Mouse (Mus musculus): Measurements from ENCODE around the gene Cdk2. TPM values are rescaled to one million over a fixed set of nuclear protein-coding genes. Genes with fewer than 3 reads are reported as not detected.
A peak's percentile ranks its signal among the peaks of the same experiment; 100 is the strongest.

Gene Cdk2
- polyA plus RNA-seq, 1 experiment from 2014 or later: 50.8 TPM

- Histone ChIP-seq H3K4me2 (ENCODE audit: low read depth, low read length) (peak overlapping the region; percentile 59), H3K27ac (ENCODE audit: low read length) (peak overlapping the region; percentile 87), H3K4me3 (ENCODE audit: low read depth, low read length) (no peak overlapping the region), H3K36me3 (ENCODE audit: control insufficient read depth, insufficient read depth) (peaks cover 24% of the 10 kb centered on the region), H3K9ac (ENCODE audit: low read depth, low read length) (no peak overlapping the region), H3K9me3 (replicated peaks; ENCODE audit: control insufficient read depth, low read length) (no peaks in the 10 kb centered on the region), H3K4me1 (ENCODE audit: control insufficient read depth, low read depth, low read length) (peaks cover 25% of the 10 kb centered on the region), H3K27me3 (ENCODE audit: control insufficient read depth, insufficient read depth, low read depth, low read length) (no peaks in the 10 kb centered on the region)
- no peak for ATAC-seq (ENCODE audit: low read depth)
- 85% methylated on average over 6 of the region's 6 CpGs for WGBS (ENCODE audit: insufficient replicate concordance)
Measured at GRCm38 (mm10) chr10:128697072-128697725, 7.6 kb downstream of the Cdk2 start.

DNA sequence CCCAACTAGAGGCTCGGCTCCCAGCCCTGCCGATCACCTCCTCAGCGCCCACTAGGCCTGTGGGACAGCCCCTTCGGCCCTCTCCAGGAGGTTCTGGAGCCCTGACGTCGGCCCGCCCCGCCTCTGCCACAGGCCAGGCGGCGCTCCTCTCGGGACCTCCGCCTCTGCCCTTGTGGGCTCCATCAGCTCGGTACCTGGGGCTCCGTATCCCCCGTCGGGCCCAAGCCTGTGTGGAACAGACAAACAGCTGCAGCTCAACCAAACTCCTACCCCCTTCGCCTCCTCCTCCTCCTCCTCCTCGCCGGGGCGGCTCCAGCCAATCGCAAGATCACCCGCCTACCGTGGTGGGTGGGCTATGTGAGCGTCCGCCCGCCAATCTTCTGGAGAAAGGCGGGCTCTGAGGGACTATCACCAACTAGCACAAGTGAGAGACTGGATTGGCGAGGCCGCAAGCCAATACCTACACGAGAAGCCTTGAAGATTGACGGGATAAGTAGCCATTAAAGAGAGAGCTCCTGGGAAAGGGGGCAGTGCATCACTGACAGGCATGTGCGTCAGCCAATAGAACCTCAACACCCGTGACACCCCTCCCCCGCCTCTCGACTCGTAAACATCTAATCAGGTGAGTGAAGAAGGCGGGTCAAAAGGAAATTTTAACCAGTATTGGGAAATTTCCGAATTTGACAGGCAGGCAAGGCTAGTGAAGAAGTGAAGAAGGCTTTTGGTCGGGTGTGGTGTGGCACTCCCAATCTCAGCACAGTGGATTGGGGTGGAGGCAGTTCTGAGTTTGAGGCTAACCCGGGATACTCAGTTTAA is 8.6 kb downstream of the Cdk2 start, which contains the start of gene Rab5b:
TSS of gene Rab5b (minus strand) at position 273 of the 816 bp plus-strand sequence.
- WGBS (ENCODE audit: insufficient replicate concordance): 1% methylated on average over 39 of the region's 40 CpGs
- ATAC-seq (ENCODE audit: low read depth): peak; percentile 96

DNA sequence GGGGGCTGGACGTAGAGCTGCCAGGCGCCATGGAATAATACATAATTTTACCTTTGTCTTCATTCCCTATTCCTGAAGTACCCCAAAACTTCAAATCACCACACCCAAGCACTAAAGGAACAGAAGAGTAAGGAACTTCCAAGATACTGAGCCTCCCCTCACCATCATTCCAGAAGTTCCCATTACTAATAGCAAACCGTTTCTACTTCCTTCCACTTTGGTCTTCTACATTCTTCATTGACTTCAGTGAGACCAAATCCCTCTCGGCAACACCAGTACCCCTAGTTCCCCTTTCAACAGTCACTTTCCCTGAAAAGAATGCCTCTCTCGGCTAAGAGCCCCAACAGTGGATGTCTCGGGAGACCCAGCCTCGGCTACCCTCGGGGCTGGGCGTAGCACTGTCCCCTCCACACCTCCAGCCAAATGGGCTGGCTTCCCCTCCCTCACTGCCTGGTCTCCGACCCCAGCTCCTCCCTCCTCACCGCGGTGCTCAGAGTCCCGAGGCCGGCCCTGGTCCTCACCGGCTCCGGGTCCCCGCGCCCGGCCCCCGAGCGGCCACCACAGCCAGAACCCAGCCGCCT is 9.3 kb downstream of the Cdk2 start:
- ATAC-seq (ENCODE audit: low read depth): no peak
- Histone ChIP-seq H3K9ac (ENCODE audit: low read depth, low read length) (peak overlapping the region; percentile 100), H3K4me3 (ENCODE audit: low read depth, low read length) (peak overlapping the region; percentile 99), H3K36me3 (ENCODE audit: control insufficient read depth, insufficient read depth) (peaks cover 13% of the 10 kb centered on the region), H3K9me3 (replicated peaks; ENCODE audit: control insufficient read depth, low read length) (no peaks in the 10 kb centered on the region), H3K27me3 (ENCODE audit: control insufficient read depth, insufficient read depth, low read depth, low read length) (no peaks in the 10 kb centered on the region), H3K4me1 (ENCODE audit: control insufficient read depth, low read depth, low read length) (peaks cover 25% of the 10 kb centered on the region), H3K27ac (ENCODE audit: low read length) (peak overlapping the region; percentile 98), H3K4me2 (ENCODE audit: low read depth, low read length) (peak overlapping the region; percentile 84)
- WGBS (ENCODE audit: insufficient replicate concordance): under 1% methylated on average over 22 of the region's 22 CpGs

More for the DNA sequence above, 8.6 kb downstream of the Cdk2 start, which contains the start of gene Rab5b:
- Histone ChIP-seq H3K4me3 (ENCODE audit: low read depth, low read length) (peak within 1 kb of the TSS; percentile 99), H3K27ac (ENCODE audit: low read length) (peak within 1 kb of the TSS; percentile 98), H3K4me1 (ENCODE audit: control insufficient read depth, low read depth, low read length) (peaks cover 25% of the 10 kb centered on the region), H3K9me3 (replicated peaks; ENCODE audit: control insufficient read depth, low read length) (no peaks in the 10 kb centered on the region), H3K9ac (ENCODE audit: low read depth, low read length) (peak within 1 kb of the TSS; percentile 100), H3K27me3 (ENCODE audit: control insufficient read depth, insufficient read depth, low read depth, low read length) (no peaks in the 10 kb centered on the region), H3K36me3 (ENCODE audit: control insufficient read depth, insufficient read depth) (peaks cover 19% of the 10 kb centered on the region), H3K4me2 (ENCODE audit: low read depth, low read length) (peak within 1 kb of the TSS; percentile 84)

- under 1% methylated on average over 9 of the region's 9 CpGs for WGBS (ENCODE audit: insufficient replicate concordance)
- Histone ChIP-seq H3K4me2 (ENCODE audit: low read depth, low read length) (peak overlapping the region; percentile 91), H3K36me3 (ENCODE audit: control insufficient read depth, insufficient read depth) (no peaks in the 10 kb centered on the region; the same call in 1 of the 2 replicates), H3K4me1 (ENCODE audit: control insufficient read depth, low read depth, low read length) (peaks cover 11% of the 10 kb centered on the region), H3K9me3 (replicated peaks; ENCODE audit: control insufficient read depth, low read length) (no peaks in the 10 kb centered on the region), H3K27ac (ENCODE audit: low read length) (peak overlapping the region; percentile 16; the same call in 1 of the 2 replicates), H3K4me3 (ENCODE audit: low read depth, low read length) (peak overlapping the region; percentile 82), H3K27me3 (ENCODE audit: control insufficient read depth, insufficient read depth, low read depth, low read length) (peaks cover 17% of the 10 kb centered on the region), H3K9ac (ENCODE audit: low read depth, low read length) (peak overlapping the region; percentile 74)
- ATAC-seq (ENCODE audit: low read depth): no peak
Measured at GRCm38 (mm10) chr10:128674469-128675008, 30.3 kb downstream of the Cdk2 start.

DNA sequence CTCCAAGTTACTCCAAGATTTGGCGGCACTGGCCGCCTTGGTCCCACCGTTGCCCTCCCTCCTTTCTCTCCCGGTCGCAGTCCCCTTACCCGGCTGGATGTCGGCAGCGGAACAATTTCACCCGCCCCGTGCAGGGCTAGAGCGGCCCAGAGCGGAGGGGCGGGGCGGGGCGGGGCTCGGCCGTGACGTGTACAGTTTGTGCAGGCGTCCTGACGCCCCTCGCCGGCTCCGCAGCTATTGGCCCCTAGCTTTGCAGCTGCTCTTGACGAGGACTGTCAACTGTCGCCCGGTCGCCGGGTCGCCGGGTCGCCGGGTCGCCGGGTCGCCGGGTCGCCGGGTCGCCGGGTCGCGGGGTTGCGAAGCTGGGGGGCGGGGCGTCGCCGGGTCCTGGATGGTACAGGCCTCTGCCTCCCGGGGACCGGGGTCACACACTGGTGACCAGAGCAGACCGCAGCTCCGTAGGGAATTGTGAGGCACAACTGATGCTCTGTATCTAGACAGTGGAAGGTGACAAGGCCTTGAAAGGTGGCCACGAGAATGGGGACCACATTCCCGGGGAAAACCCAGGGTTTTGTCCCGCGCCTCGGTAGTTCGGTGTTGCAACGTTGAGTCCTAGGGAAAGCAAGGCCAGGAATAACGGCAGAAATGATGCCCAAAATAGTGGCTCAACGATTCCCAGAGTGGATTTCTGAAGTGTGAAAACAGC is 30.9 kb downstream of the Cdk2 start, which contains the start of gene Suox:
TSS of gene Suox (minus strand) at position 311 of the 706 bp plus-strand sequence.
- peak within 1 kb of the TSS; percentile 74 for H3K9ac ChIP-seq (ENCODE audit: low read depth, low read length)
- H3K27me3 ChIP-seq (ENCODE audit: control insufficient read depth, insufficient read depth, low read depth, low read length): peaks cover 22% of the 10 kb centered on the region
- no peaks in the 10 kb centered on the region for H3K9me3 ChIP-seq (replicated peaks; ENCODE audit: control insufficient read depth, low read length)
- no peaks in the 10 kb centered on the region; the same call in 1 of the 2 replicates for H3K36me3 ChIP-seq (ENCODE audit: control insufficient read depth, insufficient read depth)
- ATAC-seq (ENCODE audit: low read depth): peak; percentile 95
- peak within 1 kb of the TSS; percentile 82 for H3K4me3 ChIP-seq (ENCODE audit: low read depth, low read length)
- H3K4me2 ChIP-seq (ENCODE audit: low read depth, low read length): peak within 1 kb of the TSS; percentile 91
- WGBS (ENCODE audit: insufficient replicate concordance): under 1% methylated on average over 59 of the region's 60 CpGs
- peak within 1 kb of the TSS; percentile 16 for H3K27ac ChIP-seq (ENCODE audit: low read length)
- H3K4me1 ChIP-seq (ENCODE audit: control insufficient read depth, low read depth, low read length): peaks cover 13% of the 10 kb centered on the region

GRCm38 (mm10) chr10:128671148-128671547 is 33.7 kb downstream of the Cdk2 start:
- H3K9me3 ChIP-seq (replicated peaks; ENCODE audit: control insufficient read depth, low read length): no peaks in the 10 kb centered on the region
- no peak for ATAC-seq (ENCODE audit: low read depth)
- peaks cover 19% of the 10 kb centered on the region for H3K4me1 ChIP-seq (ENCODE audit: control insufficient read depth, low read depth, low read length)
- H3K9ac ChIP-seq (ENCODE audit: low read depth, low read length): no peak overlapping the region
- no peak overlapping the region for H3K27ac ChIP-seq (ENCODE audit: low read length)
- peaks cover 33% of the 10 kb centered on the region for H3K27me3 ChIP-seq (ENCODE audit: control insufficient read depth, insufficient read depth, low read depth, low read length)
- H3K36me3 ChIP-seq (ENCODE audit: control insufficient read depth, insufficient read depth): no peaks in the 10 kb centered on the region
- H3K4me2 ChIP-seq (ENCODE audit: low read depth, low read length): no peak overlapping the region
- no peak overlapping the region for H3K4me3 ChIP-seq (ENCODE audit: low read depth, low read length)
- 87% methylated on average over 9 of the region's 9 CpGs for WGBS (ENCODE audit: insufficient replicate concordance)

DNA sequence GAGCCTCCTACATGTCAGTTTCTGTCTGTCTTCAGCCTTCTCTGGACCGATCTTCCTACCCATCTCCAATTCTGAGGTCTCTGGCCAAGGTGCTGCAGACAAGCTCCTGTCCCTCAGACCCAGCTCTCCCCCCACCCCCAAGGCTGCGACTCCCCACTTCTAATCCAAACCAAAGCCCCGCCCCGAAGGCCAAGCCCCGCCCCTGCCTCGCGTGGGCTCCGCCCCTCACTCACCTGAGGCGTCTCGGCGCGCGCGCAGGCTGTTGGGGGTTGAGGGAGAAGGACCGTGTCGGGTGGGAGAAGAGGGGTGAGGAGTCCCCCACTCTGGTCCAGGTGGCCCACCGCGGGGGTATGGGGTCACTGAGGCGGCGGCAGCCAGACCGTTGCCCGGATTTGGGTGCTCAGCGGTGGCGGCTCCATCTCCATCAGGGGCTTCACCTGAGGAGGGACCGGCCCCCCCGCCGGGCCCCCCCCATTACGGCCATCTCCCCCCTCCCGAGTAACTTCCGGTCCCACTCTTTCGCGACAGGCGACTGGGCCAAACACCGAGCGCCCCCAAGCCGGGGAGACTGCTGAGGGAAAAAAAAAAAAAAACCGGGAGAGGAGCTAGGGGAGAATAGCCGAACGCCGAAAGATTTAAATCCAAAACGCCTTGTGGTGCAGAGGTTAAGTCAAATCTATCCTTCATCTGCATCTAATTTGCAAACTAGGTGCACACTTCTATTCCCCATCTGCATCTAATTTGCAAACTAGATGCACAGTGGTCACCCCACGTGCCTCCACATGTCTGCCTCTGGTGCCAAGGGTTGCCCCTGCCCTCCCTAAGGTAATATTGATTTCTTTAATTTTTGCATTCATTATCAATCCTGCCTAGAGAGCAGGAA is 35.8 kb downstream of the Cdk2 start:
- H3K27me3 ChIP-seq (ENCODE audit: control insufficient read depth, insufficient read depth, low read depth, low read length): peaks cover 33% of the 10 kb centered on the region
- 2% methylated on average over 42 of the region's 42 CpGs for WGBS (ENCODE audit: insufficient replicate concordance)
- H3K9me3 ChIP-seq (replicated peaks; ENCODE audit: control insufficient read depth, low read length): no peaks in the 10 kb centered on the region
- peak overlapping the region; percentile 76 for H3K4me2 ChIP-seq (ENCODE audit: low read depth, low read length)
- peak overlapping the region; percentile 60 for H3K4me3 ChIP-seq (ENCODE audit: low read depth, low read length)
- peaks cover 33% of the 10 kb centered on the region for H3K4me1 ChIP-seq (ENCODE audit: control insufficient read depth, low read depth, low read length)
- H3K27ac ChIP-seq (ENCODE audit: low read length): no peak overlapping the region
- H3K9ac ChIP-seq (ENCODE audit: low read depth, low read length): peak overlapping the region; percentile 36; the same call in 1 of the 2 replicates
- no peak for ATAC-seq (ENCODE audit: low read depth)
- H3K36me3 ChIP-seq (ENCODE audit: control insufficient read depth, insufficient read depth): no peaks in the 10 kb centered on the region

Measured in liver, embryonic 16.5 days (tissue).